Comparison of ENCODE assay signal across 9 mouse cellular contexts in genomic region chr1:192851640-192852039, GRCm38 (mm10). TPM values are rescaled to one million over a fixed set of nuclear protein-coding genes. Genes with fewer than 3 reads are reported as not detected.
A peak's percentile ranks its signal among the peaks of the same experiment; 100 is the strongest.
DNase-seq lines count a peak whose midpoint lies in the region; ATAC-seq lines count a peak whose summit lies in the region.
"Had no signal": no experiment of that assay in that cellular context is flagged by ENCODE, and none has a peak within 500 bp of the region (broad histone marks: within the 10 kb centered on the region; RNA-seq: fewer than 3 reads in every experiment).

No protein-coding gene starts in this region.

- H3K36me3 ChIP-seq in intestine, embryonic 15.5 days, result peaks cover 12% of the 10 kb centered on the region

- H3K27me3 ChIP-seq in intestine, embryonic 15.5 days (replicated peaks), result no peaks in the 10 kb centered on the region
- H3K27me3 ChIP-seq: Patski had no signal

- peak overlapping the region; percentile 20 for H3K4me2 ChIP-seq in intestine, embryonic 15.5 days (replicated peaks)

- peak; percentile 26; the same call in 1 of the 2 replicates for ATAC-seq in intestine, embryonic 15.5 days
- ATAC-seq in frontal cortex, adult (ENCODE audit: low TSS enrichment), result no peak
- ATAC-seq: Patski had no signal

- peak; percentile 37 for DNase-seq in urinary bladder, postnatal 14 days (ENCODE audit: low spot score)
- DNase-seq in urinary bladder, postnatal 10 days (ENCODE audit: low spot score), result no peak
- peak; percentile 99 for DNase-seq in heart, adult 11 months
- DNase-seq in lung, postnatal 14 days, result peak; percentile 21
- DNase-seq in testis, postnatal 10 days (ENCODE audit: low spot score), result no peak
- no peak for DNase-seq in urinary bladder, adult 2 months (ENCODE audit: low spot score)

- peak overlapping the region; percentile 49 for H3K27ac ChIP-seq in intestine, embryonic 15.5 days

- no peaks in the 10 kb centered on the region for H3K9me3 ChIP-seq in intestine, embryonic 15.5 days

- WGBS in intestine, embryonic 15.5 days, result 28% methylated on average over 6 of the region's 6 CpGs

- no peak overlapping the region for H3K9ac ChIP-seq in intestine, embryonic 15.5 days

- H3K4me1 ChIP-seq in intestine, embryonic 15.5 days (replicated peaks), result peaks cover 33% of the 10 kb centered on the region

- H3K4me3 ChIP-seq in intestine, embryonic 15.5 days (replicated peaks), result no peak overlapping the region

RNA-seq across cellular contexts. Expression of gene Sertad4, which starts 3.9 kb away (rescaled TPM):
- polyA plus RNA-seq in intestine, embryonic 15.5 days (2015; fragmentation: Nextera tagmentation; extraction: Ambion mirVana), result 12.8 and 14.2 TPM in 2 replicates
- 13.2 and 13.8 TPM in 2 replicates for polyA plus RNA-seq in urinary bladder, adult 2 months (2012; rRNA removed)

Comparison
In these comparisons a context has a peak if more than half of its experiments do, and no peak if none do; other contexts are left out.
1. DNase-seq: peak in urinary bladder, postnatal 14 days (single experiment), heart, adult 11 months (single experiment) and lung, postnatal 14 days (single experiment); none in urinary bladder, postnatal 10 days (single experiment), testis, postnatal 10 days (single experiment) and urinary bladder, adult 2 months (single experiment).